Mouse (Mus musculus): ENCODE data around the gene Mpdu1. TPM values are rescaled to one million over a fixed set of nuclear protein-coding genes. Genes with fewer than 3 reads are reported as not detected.

Mpdu1 gene
- total and polyA plus RNA-seq, 3 experiments: 60.9 to 259 (median 101) TPM

- Histone ChIP-seq H3K9ac (ENCODE audit: control insufficient read depth, low read depth, low read length, poor library complexity, severe bottlenecking) (peak within 1 kb of the TSS; percentile 9; the same call in 1 of the 2 replicates), H3K4me3 (ENCODE audit: control insufficient read depth in 1 of 2, insufficient read depth in 1 of 2, low read depth in 2 of 2, low read length in 2 of 2) (no peak within 1 kb of the TSS), H3K27me3 (ENCODE audit: control insufficient read depth in 1 of 2, insufficient read depth in 2 of 2, low read length in 2 of 2) (no peaks in the 10 kb centered on the region), H3K9me3 (replicated peaks; ENCODE audit: insufficient read depth, low read length) (no peaks in the 10 kb centered on the region), H3K79me2 (ENCODE audit: control insufficient read depth, insufficient read depth, low read length, poor library complexity) (peaks cover 12% of the 10 kb centered on the region), H3K27ac (ENCODE audit: control insufficient read depth, low read depth, low read length) (no peak within 1 kb of the TSS), H3K36me3 (ENCODE audit: control insufficient read depth in 1 of 2, insufficient read depth in 2 of 2, low read length in 2 of 2) (peaks cover 0 to 7% of the 10 kb centered on the region in 2 experiments; a peak in 2 of 4 replicates), H3K4me1 (ENCODE audit: control insufficient read depth in 1 of 2, insufficient read depth in 2 of 2, low read length in 2 of 2) (peaks cover 3 to 9% of the 10 kb centered on the region in 2 experiments; a peak in 3 of 4 replicates)
- peak; percentile 52 for DNase-seq (ENCODE audit: low read depth, low spot score)
- TF ChIP-seq TAL1 (IDR thresholded peaks at IDR 0.05; ENCODE audit: low read length) (no peak), ZKSCAN1 (IDR thresholded peaks at IDR 0.05; ENCODE audit: low read depth, low read length) (no peak), MAZ (IDR thresholded peaks at IDR 0.05; ENCODE audit: low read depth, low read length) (no peak), POLR2AphosphoS5 (IDR thresholded peaks at IDR 0.05; ENCODE audit: borderline replicate concordance, low read depth, low read length) (no peak), UBTF (IDR thresholded peaks at IDR 0.05; ENCODE audit: borderline replicate concordance, insufficient read depth, low read depth, low read length) (no peak), EP300 (IDR thresholded peaks at IDR 0.05; ENCODE audit: low read depth in 1 of 2, low read length in 2 of 2) (no peak), KAT2A (conservative IDR thresholded peaks at IDR 0.05; ENCODE audit: low read depth, low read length) (no peak), E2F4 (IDR thresholded peaks at IDR 0.05; ENCODE audit: borderline replicate concordance, low read depth, low read length) (no peak), CHD1 (IDR thresholded peaks at IDR 0.05; ENCODE audit: low read depth, low read length) (no peak), NELFE (IDR thresholded peaks at IDR 0.05; ENCODE audit: low read depth, low read length) (no peak), GATA1 (IDR thresholded peaks at IDR 0.05; ENCODE audit: low read depth, low read length) (no peak), MEF2A (IDR thresholded peaks at IDR 0.05; ENCODE audit: extremely low read depth, insufficient replicate concordance, low read depth, low read length, poor library complexity, severe bottlenecking) (no peak), MYC (IDR thresholded peaks at IDR 0.05; ENCODE audit: low read depth, low read length) (no peak), USF2 (IDR thresholded peaks at IDR 0.05; ENCODE audit: borderline replicate concordance in 1 of 2, insufficient read depth in 1 of 2, low read depth in 1 of 2, low read length in 2 of 2) (no peak), TBP (IDR thresholded peaks at IDR 0.05; ENCODE audit: low read depth, low read length) (no peak)
Measured at GRCm38 (mm10) chr11:69685526-69686148, 23.2 kb upstream of the Mpdu1 start, which contains the start of gene Tnfsf13. Gene Tnfsf13 (minus strand): TSS chr11:69685784.

GRCm38 (mm10) chr11:69684936-69685335 is 22.5 kb upstream of the Mpdu1 start:
- TF ChIP-seq ELF1 (IDR thresholded peaks at IDR 0.05; ENCODE audit: low read depth, low read length): no peak
- no peak for TF ChIP-seq ZC3H11A (IDR thresholded peaks at IDR 0.05; ENCODE audit: low read depth, low read length)
- TF ChIP-seq ZKSCAN1 (IDR thresholded peaks at IDR 0.05; ENCODE audit: low read depth, low read length): no peak
- TF ChIP-seq ZNF384 (IDR thresholded peaks at IDR 0.05; ENCODE audit: low read depth, low read length): no peak
- no peak for TF ChIP-seq RAD21 (IDR thresholded peaks at IDR 0.05; ENCODE audit: low read depth, low read length)
- TF ChIP-seq MEF2A (IDR thresholded peaks at IDR 0.05; ENCODE audit: extremely low read depth, insufficient replicate concordance, low read depth, low read length, poor library complexity, severe bottlenecking): no peak
- no peak for TF ChIP-seq MXI1 (IDR thresholded peaks at IDR 0.05; ENCODE audit: low read depth, low read length)
- no peak for TF ChIP-seq SMC3 (IDR thresholded peaks at IDR 0.05; ENCODE audit: low read depth, low read length)
- no peak for TF ChIP-seq CHD2 (IDR thresholded peaks at IDR 0.05; ENCODE audit: low read length)
- Histone ChIP-seq H3K79me2 (ENCODE audit: control insufficient read depth, insufficient read depth, low read length, poor library complexity) (peaks cover 20% of the 10 kb centered on the region), H3K9ac (ENCODE audit: control insufficient read depth, low read depth, low read length, poor library complexity, severe bottlenecking) (no peak overlapping the region), H3K27ac (ENCODE audit: control insufficient read depth, low read depth, low read length) (no peak overlapping the region), H3K9me3 (replicated peaks; ENCODE audit: insufficient read depth, low read length) (no peaks in the 10 kb centered on the region), H3K4me3 (ENCODE audit: control insufficient read depth in 1 of 2, insufficient read depth in 1 of 2, low read depth in 2 of 2, low read length in 2 of 2) (no peak overlapping the region), H3K27me3 (ENCODE audit: control insufficient read depth in 1 of 2, insufficient read depth in 2 of 2, low read length in 2 of 2) (no peaks in the 10 kb centered on the region), H3K4me1 (ENCODE audit: control insufficient read depth in 1 of 2, insufficient read depth in 2 of 2, low read length in 2 of 2) (peaks cover 4 to 12% of the 10 kb centered on the region in 2 experiments; a peak in 3 of 4 replicates), H3K36me3 (ENCODE audit: control insufficient read depth in 1 of 2, insufficient read depth in 2 of 2, low read length in 2 of 2) (peaks cover 0 to 11% of the 10 kb centered on the region in 2 experiments; a peak in 2 of 4 replicates)
- DNase-seq (ENCODE audit: low read depth, low spot score): no peak

Data from MEL (cell line).